Mouse (Mus musculus) kidney, postnatal 10 days (tissue): Measurements from ENCODE around the gene Etv6.

Source experiments
- DNase-seq: peaks from one replicate; pipeline ENCODE4 v3.0.0; 2021; ENCODE audit warnings: mixed read lengths

Etv6 gene

GRCm38 (mm10) chr6:134045092-134045868 lies 9.8 kb downstream of the Etv6 start:
- DNase-seq, result no peak

GRCm38 (mm10) chr6:134046136-134046535 lies 10.6 kb downstream of the Etv6 start:
- DNase-seq, result no peak

GRCm38 (mm10) chr6:134047249-134047648 lies 11.7 kb downstream of the Etv6 start:
- peak; percentile 47 for DNase-seq

GRCm38 (mm10) chr6:134047974-134048373 lies 12.5 kb downstream of the Etv6 start:
- no peak for DNase-seq

- no peak for DNase-seq
Observed at GRCm38 (mm10) chr6:134048965-134049364, 13.5 kb downstream of the Etv6 start.

GRCm38 (mm10) chr6:134050466-134050865 lies 15.0 kb downstream of the Etv6 start:
- DNase-seq, result no peak

- no peak for DNase-seq
Observed at GRCm38 (mm10) chr6:134051950-134052349, 16.4 kb downstream of the Etv6 start.

- no peak for DNase-seq
Observed at GRCm38 (mm10) chr6:134053146-134053545, 17.6 kb downstream of the Etv6 start.

GRCm38 (mm10) chr6:134053566-134053965 lies 18.1 kb downstream of the Etv6 start:
- no peak for DNase-seq

- DNase-seq, result no peak
Observed at GRCm38 (mm10) chr6:134055588-134055987, 20.1 kb downstream of the Etv6 start.

GRCm38 (mm10) chr6:134058451-134058850 lies 23.0 kb downstream of the Etv6 start:
- DNase-seq, result no peak

- no peak for DNase-seq
Observed at GRCm38 (mm10) chr6:134058886-134059551, 23.5 kb downstream of the Etv6 start.

- DNase-seq, result no peak
Observed at GRCm38 (mm10) chr6:134059552-134059891, 24.0 kb downstream of the Etv6 start.

GRCm38 (mm10) chr6:134060036-134060435 lies 24.5 kb downstream of the Etv6 start:
- DNase-seq, result no peak

- DNase-seq, result peak; percentile 54
Observed at GRCm38 (mm10) chr6:134060811-134061210, 25.3 kb downstream of the Etv6 start.

- no peak for DNase-seq
Observed at GRCm38 (mm10) chr6:134065018-134065725, 29.7 kb downstream of the Etv6 start.

GRCm38 (mm10) chr6:134066112-134066511 lies 30.6 kb downstream of the Etv6 start:
- DNase-seq, result no peak

GRCm38 (mm10) chr6:134066996-134067395 lies 31.5 kb downstream of the Etv6 start:
- no peak for DNase-seq

- no peak for DNase-seq
Observed at GRCm38 (mm10) chr6:134067536-134067935, 32.0 kb downstream of the Etv6 start.

- DNase-seq, result no peak
Observed at GRCm38 (mm10) chr6:134072439-134072838, 36.9 kb downstream of the Etv6 start.

GRCm38 (mm10) chr6:134072906-134073305 lies 37.4 kb downstream of the Etv6 start:
- no peak for DNase-seq

GRCm38 (mm10) chr6:134074353-134074752 lies 38.9 kb downstream of the Etv6 start:
- DNase-seq, result no peak

GRCm38 (mm10) chr6:134075031-134075430 lies 39.5 kb downstream of the Etv6 start:
- DNase-seq, result no peak

GRCm38 (mm10) chr6:134078016-134078415 lies 42.5 kb downstream of the Etv6 start:
- no peak for DNase-seq
